Mouse (Mus musculus) right cerebral cortex, adult 2 months (tissue): Measurements from ENCODE around the gene Get4.

ENCODE experiments used
- DNase-seq, 2 experiments: peaks; one replicate each; pipeline ENCODE4 v3.0.0; 2021 to 2022; ENCODE audit warnings: low spot score in 2 of 2

The Get4 gene

GRCm38 (mm10) chr5:139283460-139284180, 31.5 kb downstream of the Get4 start:
- DNase-seq: no peak

GRCm38 (mm10) chr5:139285383-139286067, 33.4 kb downstream of the Get4 start:
- DNase-seq: no peak

- DNase-seq: no peak
Observed at GRCm38 (mm10) chr5:139286142-139286941, 34.2 kb downstream of the Get4 start.

GRCm38 (mm10) chr5:139287099-139287498, 35.0 kb downstream of the Get4 start:
- DNase-seq: no peak

- no peak for DNase-seq
Observed at GRCm38 (mm10) chr5:139287787-139288186, 35.7 kb downstream of the Get4 start.

- DNase-seq: no peak
Observed at GRCm38 (mm10) chr5:139288591-139288990, 36.5 kb downstream of the Get4 start.

GRCm38 (mm10) chr5:139290467-139291259, 38.5 kb downstream of the Get4 start:
- no peak for DNase-seq

GRCm38 (mm10) chr5:139291811-139292560, 39.9 kb downstream of the Get4 start:
- no peak for DNase-seq

GRCm38 (mm10) chr5:139294089-139294488, 42.0 kb downstream of the Get4 start:
- DNase-seq: no peak

GRCm38 (mm10) chr5:139297092-139297491, 45.0 kb downstream of the Get4 start:
- no peak for DNase-seq

GRCm38 (mm10) chr5:139297745-139298144, 45.6 kb downstream of the Get4 start:
- no peak for DNase-seq

- DNase-seq: no peak
Observed at GRCm38 (mm10) chr5:139302101-139302500, 50.0 kb downstream of the Get4 start.

- no peak for DNase-seq
Observed at GRCm38 (mm10) chr5:139303646-139304061, 51.5 kb downstream of the Get4 start.

GRCm38 (mm10) chr5:139309946-139310345, 57.8 kb downstream of the Get4 start:
- DNase-seq: no peak

- no peak for DNase-seq
Observed at GRCm38 (mm10) chr5:139310477-139310876, 58.4 kb downstream of the Get4 start.

- no peak for DNase-seq
Observed at GRCm38 (mm10) chr5:139311822-139312221, 59.7 kb downstream of the Get4 start.

- DNase-seq: no peak
Observed at GRCm38 (mm10) chr5:139313536-139313935, 61.4 kb downstream of the Get4 start.

- no peak for DNase-seq
Observed at GRCm38 (mm10) chr5:139314941-139315642, 63.0 kb downstream of the Get4 start.

GRCm38 (mm10) chr5:139316982-139317675, 65.0 kb downstream of the Get4 start:
- DNase-seq: no peak
